Mouse (Mus musculus): ENCODE measurements at regions not wholly inside any gene's neighbourhood (a gene's known extent, or its start where the extent isn't known, plus 50 kb on each side); places are given as distances from the start of the nearest gene placed in this dataset.

GRCm38 (mm10) chr4:34239624-34240023 is 189.6 kb upstream of the Spaca1 start:
- TF ChIP-seq POLR2A (IDR thresholded peaks at IDR 0.05; ENCODE audit: control insufficient read depth in 1 of 2, insufficient read depth in 1 of 2, low read depth in 1 of 2, low read length in 2 of 2, poor library complexity in 1 of 2): no peak
- no peak for TF ChIP-seq CTCF (IDR thresholded peaks at IDR 0.05 in 2 of 3, conservative IDR thresholded peaks at IDR 0.05 in 1 of 3; ENCODE audit: control insufficient read depth in 1 of 3, insufficient read depth in 1 of 3, low read depth in 2 of 3, low read length in 3 of 3, poor library complexity in 1 of 3, severe bottlenecking in 1 of 3)
- no peak for TF ChIP-seq UBTF (IDR thresholded peaks at IDR 0.05; ENCODE audit: borderline replicate concordance, insufficient read depth, low read depth, low read length)
